Mouse (Mus musculus) kidney, postnatal 0 days (tissue): ENCODE results near the gene Nup35. TPM values are rescaled to one million over a fixed set of nuclear protein-coding genes. Genes with fewer than 3 reads are reported as not detected.

Experiments
- ATAC-seq: fragments of 200-750 bp; cut with Nextera tagmentation; replicated peaks from 2 replicates; pipeline ENCODE4 v1.8.0; 2017; ENCODE audit warnings: low read depth, moderate number of reproducible peaks, moderate TSS enrichment, moderate library complexity; ENCODE audit not compliant: low FRiP score
- DNase-seq: peaks from one replicate; pipeline ENCODE4 v3.0.0-alpha.2; 2016; ENCODE audit warnings: low spot score
- H3K27ac ChIP-seq: fragments of 300-500 bp; sonication (generic); 2 replicates; pipeline ENCODE4 v1.5.1; 2014; ENCODE audit warnings: mild to moderate bottlenecking
- H3K27me3 ChIP-seq: fragments of 300-500 bp; sonication (generic); 2 replicates; pipeline ENCODE4 v1.6.1; 2014; ENCODE audit warnings: low read length, mixed read lengths; ENCODE audit not compliant: insufficient read depth
- H3K36me3 ChIP-seq: fragments of 300-500 bp; sonication (generic); 2 replicates; pipeline ENCODE4 v1.6.1; 2014; ENCODE audit warnings: low read length, mixed read lengths; ENCODE audit not compliant: insufficient read depth
- H3K4me1 ChIP-seq: fragments of 300-500 bp; sonication (generic); replicated peaks from 2 replicates; pipeline ENCODE4 v1.6.1; 2014; ENCODE audit warnings: antibody characterized with exemption, low read length, mixed read lengths; ENCODE audit not compliant: insufficient read depth
- H3K4me2 ChIP-seq: fragments of 300-500 bp; sonication (generic); 2 replicates; pipeline ENCODE4 v1.6.1; 2014; ENCODE audit warnings: mild to moderate bottlenecking, low read length, moderate library complexity, mixed read lengths
- H3K4me3 ChIP-seq: fragments of 300-500 bp; sonication (generic); replicated peaks from 2 replicates; pipeline ENCODE4 v1.5.1; 2014; ENCODE audit warnings: low read depth, low read length
- H3K9ac ChIP-seq: fragments of 300-500 bp; sonication (generic); 2 replicates; pipeline ENCODE4 v1.6.1; 2014; ENCODE audit warnings: low read depth, low read length
- H3K9me3 ChIP-seq: fragments of 300-500 bp; sonication (generic); replicated peaks from 2 replicates; pipeline ENCODE4 v1.6.1; 2016; ENCODE audit warnings: low read length, inconsistent platforms, mixed read lengths
- CTCF ChIP-seq: IDR thresholded peaks from 2 replicates; pipeline ENCODE4 v1.5.1; 2016; ENCODE audit warnings: antibody characterized with exemption, low read depth, mild to moderate bottlenecking, moderate library complexity
- WGBS: fragments of 180-500 bp; shearing (Covaris S2); extraction: QIAGEN DNeasy Blood & Tissue Kit; methylation state at CpG from one replicate; pipeline ENCODE4 v1.1.7; 2014; 5-methylcytosine and 5-hydroxymethylcytosine counted together
- microRNA counts: library from miRNA; unstranded; fragments of <30 nt; microRNA quantifications from one replicate; lab custom pipeline; 2015
- microRNA-seq: library from miRNA; unstranded; fragments of <30 nt; microRNA quantifications from one replicate; pipeline ENCODE4, GENCODE M21; 2016
- polyA plus RNA-seq: library from polyadenylated mRNA; unstranded; fragments of >200 nt; fragmentation: Nextera tagmentation; extraction: Ambion mirVana; gene quantifications from 2 replicates; pipeline ENCODE4 v1.2.1, GENCODE M21; 2015

The Nup35 gene
- polyA plus RNA-seq, 1 experiment from 2014 or later = 29.0 TPM

DNA sequence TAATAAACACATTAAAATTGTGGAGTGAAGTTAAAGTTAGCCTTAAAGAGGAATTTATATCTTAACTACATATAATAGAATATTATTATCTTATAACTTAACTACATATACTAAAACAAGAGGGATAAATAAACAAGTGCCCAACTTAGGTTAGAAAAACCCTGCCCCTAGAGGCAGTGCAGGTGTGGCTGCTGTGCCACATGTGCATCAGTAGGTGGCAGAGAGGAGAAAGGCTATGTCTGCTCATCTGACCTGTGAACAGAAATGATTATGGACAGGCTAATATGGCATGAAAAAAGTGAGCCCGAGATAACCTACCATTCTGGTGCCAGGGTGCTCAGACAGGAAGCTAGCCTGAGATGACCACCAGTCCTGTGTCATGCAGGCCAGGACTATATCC, 90.4 kb downstream of the Nup35 start:
- Histone ChIP-seq H3K27me3 (no peaks in the 10 kb centered on the region), H3K4me3 (no peak overlapping the region), H3K27ac (no peak overlapping the region), H3K36me3 (no peaks in the 10 kb centered on the region), H3K4me1 (no peaks in the 10 kb centered on the region), H3K9ac (no peak overlapping the region), H3K9me3 (no peaks in the 10 kb centered on the region), H3K4me2 (no peak overlapping the region)
- DNase-seq = no peak
- peak; percentile 36; the same call in 1 of the 2 replicates for TF ChIP-seq CTCF
- no peak for ATAC-seq
- WGBS = 85% methylated on average over 1 of the region's 1 CpGs

MicroRNAs encoded within 50 kb of the gene (microRNA counts, 519-probe panel; counts per million panel counts)
- microRNA mmu-miR-684 (lab: Ali Mortazavi, UCI) = 330 counts per million, percentile 68 among the panel's probes with 10 or more counts

Small RNA genes within 50 kb of the gene (microRNA-seq; reads per million reads assigned to microRNA genes)
- not detected for gene Mir684-1

Other genes with a start within 250 kb of the Nup35 start
- gene Frzb, start 169.6 kb upstream of the Nup35 start, polyA plus RNA-seq = 23.5 and 24.3 TPM in 2 replicates
- 55.3 and 56.6 TPM in 2 replicates for gene Nckap1, start 35.9 kb upstream of the Nup35 start, polyA plus RNA-seq
- 13.5 and 14.3 TPM in 2 replicates for gene Dusp19, start 191 bp upstream of the Nup35 start, polyA plus RNA-seq